Mouse (Mus musculus) myocyte (in vitro differentiated cells): ENCODE measurements at regions not wholly inside any gene's neighbourhood (a gene's known extent, or its start where the extent isn't known, plus 50 kb on each side); places are given as distances from the start of the nearest gene placed in this dataset.

Experiments
- POLR2A ChIP-seq: IDR thresholded peaks from one replicate; pipeline ENCODE4 v1.6.1; 2011; ENCODE audit warnings: low read depth, mild to moderate bottlenecking, control low read depth, moderate library complexity; ENCODE audit not compliant: insufficient read length
- SRF ChIP-seq: IDR thresholded peaks from one replicate; pipeline ENCODE4 v1.6.1; 2011; ENCODE audit warnings: low read depth; ENCODE audit not compliant: control insufficient read depth, insufficient read length

DNA sequence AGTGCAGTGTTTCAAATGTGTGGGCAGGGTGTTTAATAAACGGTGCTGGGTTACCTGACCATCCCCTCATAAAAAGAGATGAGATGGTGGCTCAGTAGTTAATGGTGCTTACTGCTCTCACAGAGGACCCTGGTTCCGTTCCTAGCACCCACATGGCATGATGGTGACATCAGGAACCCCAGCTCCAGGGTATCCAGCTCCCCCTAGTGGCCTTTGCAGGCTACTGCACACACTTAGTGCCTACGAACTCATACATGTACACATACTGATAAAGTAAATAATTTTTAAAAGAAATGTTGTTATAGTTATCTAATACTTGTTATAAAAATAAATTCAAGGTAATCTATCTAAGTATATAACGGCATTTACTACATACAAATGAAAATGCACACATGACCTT lies 157.3 kb downstream of the Rpap3 start:
- TF ChIP-seq POLR2A (no peak), SRF (no peak)
